Mouse (Mus musculus) MEL (cell line): Measurements from ENCODE around the gene 2310039H08Rik. TPM values are rescaled to one million over a fixed set of nuclear protein-coding genes. Genes with fewer than 3 reads are reported as not detected.

Experiments used
- DNase-seq: peaks from one replicate; pipeline ENCODE4 v3.0.0; 2011; ENCODE audit warnings: low read depth, low spot score
- H3K27ac ChIP-seq: 2 replicates; pipeline ENCODE4 v1.5.1; 2012; ENCODE audit warnings: low read depth, mild to moderate bottlenecking, control low read depth, low read length, moderate library complexity; ENCODE audit not compliant: control insufficient read depth
- H3K27me3 ChIP-seq, 2 experiments: fragments of 150-350 bp in 1 of 2; sonication (generic) in 1 of 2; 2 replicates each; pipeline ENCODE4 v1.6.1; 2012; ENCODE audit warnings: low read length in 2 of 2, mild to moderate bottlenecking in 2 of 2, improper control_type of control experiment in 1 of 2, moderate library complexity in 1 of 2; ENCODE audit not compliant: insufficient read depth in 2 of 2, control insufficient read depth in 1 of 2
- H3K36me3 ChIP-seq, 2 experiments: 2 replicates each; pipeline ENCODE4 v1.6.1; 2012 to 2014; ENCODE audit warnings: low read length in 2 of 2, improper control_type of control experiment in 1 of 2, inconsistent platforms in 1 of 2, mild to moderate bottlenecking in 1 of 2; ENCODE audit not compliant: insufficient read depth in 2 of 2, control insufficient read depth in 1 of 2
- H3K4me1 ChIP-seq, 2 experiments: fragments of 150-350 bp in 1 of 2; sonication (generic) in 1 of 2; 2 replicates each; pipeline ENCODE4 v1.6.1; 2012; ENCODE audit warnings: low read length in 2 of 2, improper control_type of control experiment in 1 of 2, mild to moderate bottlenecking in 1 of 2; ENCODE audit not compliant: insufficient read depth in 2 of 2, control insufficient read depth in 1 of 2
- H3K4me3 ChIP-seq, 2 experiments: fragments of 150-350 bp in 1 of 2; sonication (generic) in 1 of 2; 2 replicates each; pipeline ENCODE4 v1.5.1; 2012; ENCODE audit warnings: low read depth in 2 of 2, low read length in 2 of 2, mild to moderate bottlenecking in 2 of 2, moderate library complexity in 2 of 2, control low read depth in 1 of 2, improper control_type of control experiment in 1 of 2; ENCODE audit not compliant: control insufficient read depth in 1 of 2, insufficient read depth in 1 of 2
- H3K79me2 ChIP-seq: 2 replicates; pipeline ENCODE4 v1.6.1; 2012; ENCODE audit warnings: mild to moderate bottlenecking, low read length, moderate library complexity; ENCODE audit not compliant: control insufficient read depth, poor library complexity, insufficient read depth
- H3K9ac ChIP-seq: 2 replicates; pipeline ENCODE4 v1.6.1; 2012; ENCODE audit warnings: low read depth, mild to moderate bottlenecking, control low read depth, low read length, moderate library complexity; ENCODE audit not compliant: control insufficient read depth, poor library complexity, severe bottlenecking
- H3K9me3 ChIP-seq: fragments of 150-350 bp; sonication (generic); replicated peaks from 2 replicates; pipeline ENCODE4 v1.6.1; 2012; ENCODE audit warnings: mild to moderate bottlenecking, low read length, improper control_type of control experiment, moderate library complexity; ENCODE audit not compliant: insufficient read depth
- CHD2 ChIP-seq: IDR thresholded peaks from 2 replicates; pipeline ENCODE4 v1.6.1; 2011; ENCODE audit warnings: low read length, improper control_type of control experiment
- ELF1 ChIP-seq: IDR thresholded peaks from 2 replicates; pipeline ENCODE4 v1.6.1; 2014; ENCODE audit warnings: low read depth, mild to moderate bottlenecking, inconsistent platforms, low read length, improper control_type of control experiment, moderate library complexity
- EP300 ChIP-seq, 2 experiments: IDR thresholded peaks; 2 replicates each; pipeline ENCODE4 v1.6.1; 2011; ENCODE audit warnings: improper control_type of control experiment in 2 of 2, low read length in 2 of 2, low read depth in 1 of 2, mild to moderate bottlenecking in 1 of 2
- GABPA ChIP-seq: IDR thresholded peaks from 2 replicates; pipeline ENCODE4 v1.6.1; 2012; ENCODE audit warnings: low read depth, mild to moderate bottlenecking, inconsistent platforms, low read length, improper control_type of control experiment, moderate library complexity
- GATA1 ChIP-seq: IDR thresholded peaks from 2 replicates; pipeline ENCODE4 v1.6.1; 2011; ENCODE audit warnings: low read depth, low read length, improper control_type of control experiment
- HCFC1 ChIP-seq: IDR thresholded peaks from 2 replicates; pipeline ENCODE4 v1.6.1; 2012; ENCODE audit warnings: low read depth, mild to moderate bottlenecking, inconsistent platforms, low read length, improper control_type of control experiment, moderate library complexity
- JUND ChIP-seq: IDR thresholded peaks from 2 replicates; pipeline ENCODE4 v1.6.1; 2011; ENCODE audit warnings: low read depth, mild to moderate bottlenecking, improper control_type of control experiment, low read length
- MAFK ChIP-seq: IDR thresholded peaks from 2 replicates; pipeline ENCODE4 v1.6.1; 2011; ENCODE audit warnings: low read depth, mild to moderate bottlenecking, low read length, improper control_type of control experiment, borderline replicate concordance
- MAZ ChIP-seq: IDR thresholded peaks from 2 replicates; pipeline ENCODE4 v1.6.1; 2012; ENCODE audit warnings: low read depth, mild to moderate bottlenecking, inconsistent platforms, low read length, improper control_type of control experiment
- MEF2A ChIP-seq: IDR thresholded peaks from 2 replicates; pipeline ENCODE4 v1.6.1; 2014; ENCODE audit warnings: low read depth, mild to moderate bottlenecking, inconsistent platforms, low read length, improper control_type of control experiment; ENCODE audit not compliant: poor library complexity, insufficient replicate concordance, severe bottlenecking; ENCODE audit errors: extremely low read depth
- MXI1 ChIP-seq: IDR thresholded peaks from 2 replicates; pipeline ENCODE4 v1.6.1; 2011; ENCODE audit warnings: mild to moderate bottlenecking, low read depth, low read length, improper control_type of control experiment
- NRF1 ChIP-seq: IDR thresholded peaks from 2 replicates; pipeline ENCODE4 v1.6.1; 2014; ENCODE audit warnings: low read depth, mild to moderate bottlenecking, inconsistent platforms, low read length, improper control_type of control experiment, moderate library complexity; ENCODE audit not compliant: poor library complexity, insufficient read depth, severe bottlenecking
- POLR2A ChIP-seq, 2 experiments: IDR thresholded peaks; 2 replicates each; pipeline ENCODE4 v1.6.1; 2011 to 2012; ENCODE audit warnings: low read length in 2 of 2, mild to moderate bottlenecking in 2 of 2, control low read depth in 1 of 2, improper control_type of control experiment in 1 of 2, low read depth in 1 of 2, moderate library complexity in 1 of 2; ENCODE audit not compliant: control insufficient read depth in 1 of 2, insufficient read depth in 1 of 2, poor library complexity in 1 of 2
- POLR2AphosphoS2 ChIP-seq: IDR thresholded peaks from 2 replicates; pipeline ENCODE4 v1.6.1; 2011; ENCODE audit warnings: low read length, improper control_type of control experiment
- POLR2AphosphoS5 ChIP-seq: IDR thresholded peaks from 2 replicates; pipeline ENCODE4 v1.6.1; 2012; ENCODE audit warnings: low read depth, borderline replicate concordance, mild to moderate bottlenecking, inconsistent platforms, low read length, moderate library complexity, mixed read lengths
- RAD21 ChIP-seq: IDR thresholded peaks from 2 replicates; pipeline ENCODE4 v1.6.1; 2011; ENCODE audit warnings: mild to moderate bottlenecking, low read depth, low read length, improper control_type of control experiment
- RCOR1 ChIP-seq: IDR thresholded peaks from 2 replicates; pipeline ENCODE4 v1.6.1; 2012; ENCODE audit warnings: low read depth, mild to moderate bottlenecking, inconsistent platforms, low read length, improper control_type of control experiment
- TAL1 ChIP-seq: IDR thresholded peaks from 2 replicates; pipeline ENCODE4 v1.6.1; 2012; ENCODE audit warnings: mild to moderate bottlenecking, inconsistent platforms, low read length, moderate library complexity, mixed read lengths
- TBP ChIP-seq: IDR thresholded peaks from 2 replicates; pipeline ENCODE4 v1.8.0; 2011; ENCODE audit warnings: low read depth, low read length, improper control_type of control experiment
- TCF12 ChIP-seq: IDR thresholded peaks from 2 replicates; pipeline ENCODE4 v1.6.1; 2014; ENCODE audit warnings: low read depth, mild to moderate bottlenecking, inconsistent platforms, low read length, improper control_type of control experiment, moderate library complexity
- UBTF ChIP-seq: IDR thresholded peaks from 2 replicates; pipeline ENCODE4 v1.6.1; 2012; ENCODE audit warnings: low read depth, mild to moderate bottlenecking, inconsistent platforms, low read length, improper control_type of control experiment, moderate library complexity, borderline replicate concordance; ENCODE audit not compliant: insufficient read depth
- USF1 ChIP-seq: IDR thresholded peaks from 2 replicates; pipeline ENCODE4 v1.6.1; 2014; ENCODE audit warnings: low read depth, mild to moderate bottlenecking, inconsistent platforms, low read length, improper control_type of control experiment, moderate library complexity
- ZC3H11A ChIP-seq: IDR thresholded peaks from 2 replicates; pipeline ENCODE4 v1.6.1; 2012; ENCODE audit warnings: low read depth, mild to moderate bottlenecking, inconsistent platforms, low read length, improper control_type of control experiment
- ZKSCAN1 ChIP-seq: IDR thresholded peaks from 2 replicates; pipeline ENCODE4 v1.6.1; 2012; ENCODE audit warnings: low read depth, mild to moderate bottlenecking, inconsistent platforms, low read length, improper control_type of control experiment, moderate library complexity
- ZNF384 ChIP-seq: IDR thresholded peaks from 2 replicates; pipeline ENCODE4 v1.6.1; 2012; ENCODE audit warnings: low read depth, mild to moderate bottlenecking, inconsistent platforms, low read length, improper control_type of control experiment
- polyA plus RNA-seq, 2 experiments: library from polyadenylated mRNA; stranded (reverse) in 1 of 2; unstranded in 1 of 2; fragments of >175 nt in 1 of 2; fragments of >200 nt in 1 of 2; gene quantifications; 2 replicates each; pipeline versions ENCODE4 v1.2.1 to v1.2.4; 2012; ENCODE audit warnings: low replicate concordance in 2 of 2, low read depth in 1 of 2; ENCODE audit not compliant: insufficient read length in 2 of 2, insufficient read depth in 1 of 2, missing spikeins in 1 of 2
- total RNA-seq: library from RNA; depleted of rRNA; stranded (reverse); fragments of 300-350 nt; gene quantifications from 2 replicates; pipeline ENCODE4 v1.2.3, GENCODE M21; 2012

2310039H08Rik gene
- total and polyA plus RNA-seq, 3 experiments = 41.3 to 53.2 TPM; not detected in 1

- DNase-seq = no peak
- TF ChIP-seq CHD2 = no peak
- no peak for TF ChIP-seq ELF1
- TF ChIP-seq ZNF384 = no peak
- no peak for TF ChIP-seq MXI1
- TF ChIP-seq MAFK = no peak
- TF ChIP-seq POLR2AphosphoS5 = no peak
- TF ChIP-seq ZC3H11A = no peak
- no peak for TF ChIP-seq RCOR1
- TF ChIP-seq USF1 = no peak
- TF ChIP-seq TBP = no peak
- no peak for TF ChIP-seq TCF12
- no peak for TF ChIP-seq JUND
- peaks cover 4 to 12% of the 10 kb centered on the region in 2 experiments for H3K36me3 ChIP-seq
These were observed 26.9 kb upstream of the 2310039H08Rik start for GRCm38 (mm10) chr17:46745506-46745905.

GRCm38 (mm10) chr17:46747234-46747633 is 25.2 kb upstream of the 2310039H08Rik start:
- Histone ChIP-seq H3K4me1 (peaks cover 2 to 6% of the 10 kb centered on the region in 2 experiments; a peak in 3 of 4 replicates), H3K27ac (no peak overlapping the region), H3K9ac (no peak overlapping the region), H3K36me3 (peaks cover 9 to 12% of the 10 kb centered on the region in 2 experiments), H3K27me3 (no peaks in the 10 kb centered on the region), H3K9me3 (no peaks in the 10 kb centered on the region), H3K79me2 (peaks cover 27% of the 10 kb centered on the region), H3K4me3 (no peak overlapping the region)
- no peak for DNase-seq
- no peak for TF ChIP-seq ZC3H11A
- no peak for TF ChIP-seq MEF2A
- TF ChIP-seq MAZ = no peak
- no peak for TF ChIP-seq TAL1
- TF ChIP-seq POLR2A (IDR thresholded peaks at IDR 0.05; ENCODE audit: control insufficient read depth in 1 of 2, insufficient read depth in 1 of 2, low read depth in 1 of 2, low read length in 2 of 2, poor library complexity in 1 of 2) = no peak
- no peak for TF ChIP-seq HCFC1
- no peak for TF ChIP-seq CHD2
- no peak for TF ChIP-seq EP300 (IDR thresholded peaks at IDR 0.05; ENCODE audit: low read depth in 1 of 2, low read length in 2 of 2)
- TF ChIP-seq GATA1 = no peak
- no peak for TF ChIP-seq GABPA
- no peak for TF ChIP-seq POLR2AphosphoS2
- TF ChIP-seq ZKSCAN1 = no peak
- TF ChIP-seq MXI1 = no peak
- TF ChIP-seq TBP = no peak
- no peak for TF ChIP-seq RAD21
- no peak for TF ChIP-seq ZNF384
- TF ChIP-seq JUND = no peak
- TF ChIP-seq NRF1 = no peak
- TF ChIP-seq UBTF = no peak
- no peak for TF ChIP-seq MAFK
- TF ChIP-seq, all 39 proteins: peak for 0

More at GRCm38 (mm10) chr17:46745506-46745905, 26.9 kb upstream of the 2310039H08Rik start:
- H3K9ac ChIP-seq = no peak overlapping the region
- no peak overlapping the region for H3K27ac ChIP-seq
- H3K9me3 ChIP-seq = no peaks in the 10 kb centered on the region
- H3K4me1 ChIP-seq = peaks cover under 1% of the 10 kb centered on the region in 2 experiments; a peak in 2 of 4 replicates
- no peaks in the 10 kb centered on the region for H3K27me3 ChIP-seq
- no peak overlapping the region for H3K4me3 ChIP-seq
- H3K79me2 ChIP-seq = peaks cover 20% of the 10 kb centered on the region
